Mouse (Mus musculus) midbrain, postnatal 0 days (tissue): Measurements from ENCODE around the gene Pdzrn3. TPM values are rescaled to one million over a fixed set of nuclear protein-coding genes. Genes with fewer than 3 reads are reported as not detected.
A peak's percentile ranks its signal among the peaks of the same experiment; 100 is the strongest.

Source experiments
- ATAC-seq: fragments of 200-750 bp; cut with Nextera tagmentation; 2 replicates; pipeline ENCODE4 v1.8.0; 2017; ENCODE audit warnings: moderate number of reproducible peaks, mild to moderate bottlenecking, moderate TSS enrichment, moderate library complexity; ENCODE audit not compliant: low FRiP score
- DNase-seq: peaks from one replicate; pipeline ENCODE4 v3.0.0-alpha.2; 2015; ENCODE audit warnings: low spot score
- H3K27ac ChIP-seq: fragments of 300-500 bp; sonication (generic); 2 replicates; pipeline ENCODE4 v1.5.1; 2014; ENCODE audit warnings: low read depth, mild to moderate bottlenecking, low read length, mixed read lengths
- H3K27me3 ChIP-seq: fragments of 300-500 bp; sonication (generic); 2 replicates; pipeline ENCODE4 v1.6.1; 2014; ENCODE audit warnings: low read length, control low read depth, mixed read lengths; ENCODE audit not compliant: insufficient read depth
- H3K36me3 ChIP-seq: fragments of 300-500 bp; sonication (generic); 2 replicates; pipeline ENCODE4 v1.6.1; 2014; ENCODE audit warnings: low read length, control low read depth, mixed read lengths; ENCODE audit not compliant: insufficient read depth
- H3K4me1 ChIP-seq: fragments of 300-500 bp; sonication (generic); 2 replicates; pipeline ENCODE4 v1.6.1; 2014; ENCODE audit warnings: mild to moderate bottlenecking, control low read depth, antibody characterized with exemption, low read length, mixed read lengths; ENCODE audit not compliant: insufficient read depth
- H3K4me2 ChIP-seq: fragments of 300-500 bp; sonication (generic); 2 replicates; pipeline ENCODE4 v1.6.1; 2014; ENCODE audit warnings: low read depth, mild to moderate bottlenecking, low read length, mixed read lengths; ENCODE audit not compliant: poor library complexity, severe bottlenecking
- H3K4me3 ChIP-seq: fragments of 300-500 bp; sonication (generic); 2 replicates; pipeline ENCODE4 v1.5.1; 2014; ENCODE audit warnings: low read depth, mild to moderate bottlenecking, low read length, moderate library complexity
- H3K9ac ChIP-seq: fragments of 300-500 bp; sonication (generic); replicated peaks from 2 replicates; pipeline ENCODE4 v1.6.1; 2014; ENCODE audit warnings: mild to moderate bottlenecking, low read length, moderate library complexity, mixed read lengths; ENCODE audit not compliant: poor library complexity, severe bottlenecking
- H3K9me3 ChIP-seq: fragments of 300-500 bp; sonication (generic); 2 replicates; pipeline ENCODE4 v1.6.1; 2016; ENCODE audit warnings: low read length, control low read depth
- CTCF ChIP-seq: IDR thresholded peaks from 2 replicates; pipeline ENCODE4 v1.5.1; 2016; ENCODE audit warnings: antibody characterized with exemption, mild to moderate bottlenecking
- WGBS: fragments of 180-500 bp; shearing (Covaris S2); extraction: QIAGEN DNeasy Blood & Tissue Kit; methylation state at CpG from one replicate; pipeline ENCODE4 v1.1.7; 2014; 5-methylcytosine and 5-hydroxymethylcytosine counted together
- polyA plus RNA-seq: library from polyadenylated mRNA; unstranded; fragments of >200 nt; fragmentation: Nextera tagmentation; extraction: Ambion mirVana; gene quantifications from 2 replicates; pipeline ENCODE4 v1.2.1, GENCODE M21; 2015
- total RNA-seq: library from RNA; depleted of rRNA; stranded (reverse); fragments of >200 nt; gene quantifications from 2 replicates; pipeline ENCODE4 v1.2.3, GENCODE M21; 2014; rRNA removed

Pdzrn3 gene
- total RNA-seq, result 26.0 and 27.2 TPM in 2 replicates
- polyA plus RNA-seq, result 10.7 and 10.8 TPM in 2 replicates

- H3K4me1 ChIP-seq, result peaks cover 4% of the 10 kb centered on the region; the same call in 1 of the 2 replicates
- peaks cover 41% of the 10 kb centered on the region for H3K27me3 ChIP-seq
- ATAC-seq (peak; percentile 76), DNase-seq (peak; percentile 69)
- WGBS, result 1% methylated on average over 109 of the region's 111 CpGs
- H3K27ac ChIP-seq, result no peak within 1 kb of the TSS
- H3K4me2 ChIP-seq, result peak within 1 kb of the TSS; percentile 96
- no peaks in the 10 kb centered on the region for H3K36me3 ChIP-seq
- peak; percentile 63 for TF ChIP-seq CTCF
- peak within 1 kb of the TSS; percentile 48 for H3K4me3 ChIP-seq
- H3K9me3 ChIP-seq, result no peaks in the 10 kb centered on the region
- peak within 1 kb of the TSS; percentile 33; the same call in 1 of the 2 replicates for H3K9ac ChIP-seq
These were observed at the start of gene Pdzrn3 for GRCm38 (mm10) chr6:101377167-101377934. TSS of gene Pdzrn3 (minus strand) at chr6:101377897.

GRCm38 (mm10) chr6:101427296-101427695, 49.6 kb upstream of the Pdzrn3 start:
- DNase-seq, result no peak
- no peak for TF ChIP-seq CTCF
- 96% methylated on average over 3 of the region's 3 CpGs for WGBS

DNA sequence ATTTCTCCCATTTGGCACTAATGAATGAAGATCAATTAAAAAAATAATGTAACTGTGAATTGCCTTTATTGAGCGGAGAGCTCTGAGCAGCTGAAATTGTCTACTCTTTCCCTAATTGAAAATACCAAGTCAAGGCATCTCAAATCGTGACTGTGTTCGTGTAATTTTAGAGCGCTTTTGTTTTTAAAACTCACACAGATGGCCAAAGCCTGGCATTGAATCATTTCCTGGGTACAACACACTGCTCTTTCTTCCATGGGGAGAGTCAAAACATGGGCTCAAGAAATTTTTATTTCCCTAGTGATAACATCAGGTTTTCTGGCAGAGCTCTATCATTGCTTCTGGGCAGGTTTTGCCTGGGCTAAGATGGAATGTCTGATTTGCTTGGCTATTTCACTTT, 48.6 kb upstream of the Pdzrn3 start:
- no peaks in the 10 kb centered on the region for H3K36me3 ChIP-seq
- H3K4me2 ChIP-seq, result no peak overlapping the region
- DNase-seq (peak; percentile 9), ATAC-seq (no peak)
- H3K4me3 ChIP-seq, result no peak overlapping the region
- no peaks in the 10 kb centered on the region for H3K4me1 ChIP-seq
- H3K27ac ChIP-seq, result no peak overlapping the region
- no peaks in the 10 kb centered on the region for H3K27me3 ChIP-seq
- no peak overlapping the region for H3K9ac ChIP-seq
- no peak for TF ChIP-seq CTCF
- 77% methylated on average over 4 of the region's 4 CpGs for WGBS
- no peaks in the 10 kb centered on the region for H3K9me3 ChIP-seq

More at GRCm38 (mm10) chr6:101427296-101427695, 49.6 kb upstream of the Pdzrn3 start:
- Histone ChIP-seq H3K36me3 (no peaks in the 10 kb centered on the region), H3K4me2 (no peak overlapping the region), H3K4me3 (no peak overlapping the region), H3K27me3 (no peaks in the 10 kb centered on the region), H3K9ac (no peak overlapping the region), H3K27ac (no peak overlapping the region), H3K4me1 (no peaks in the 10 kb centered on the region), H3K9me3 (no peaks in the 10 kb centered on the region)
- ATAC-seq, result no peak

- Histone ChIP-seq H3K9ac (no peak overlapping the region), H3K4me1 (no peaks in the 10 kb centered on the region), H3K27me3 (no peaks in the 10 kb centered on the region), H3K36me3 (no peaks in the 10 kb centered on the region), H3K27ac (no peak overlapping the region), H3K9me3 (no peaks in the 10 kb centered on the region), H3K4me3 (no peak overlapping the region), H3K4me2 (no peak overlapping the region)
- DNase-seq (no peak), ATAC-seq (no peak)
- no peak for TF ChIP-seq CTCF
- 46% methylated on average over 10 of the region's 10 CpGs for WGBS
These were observed 44.6 kb upstream of the Pdzrn3 start for GRCm38 (mm10) chr6:101422084-101422954.

- Histone ChIP-seq H3K27me3 (no peaks in the 10 kb centered on the region), H3K4me3 (no peak overlapping the region), H3K4me2 (no peak overlapping the region), H3K9ac (no peak overlapping the region), H3K27ac (no peak overlapping the region), H3K4me1 (no peaks in the 10 kb centered on the region), H3K36me3 (no peaks in the 10 kb centered on the region), H3K9me3 (no peaks in the 10 kb centered on the region)
- ATAC-seq, result no peak
- no peak for TF ChIP-seq CTCF
- 89% methylated on average over 5 of the region's 5 CpGs for WGBS
- DNase-seq, result no peak
These were observed 40.5 kb upstream of the Pdzrn3 start for GRCm38 (mm10) chr6:101418213-101418612.
